Mouse (Mus musculus) liver (tissue): ENCODE measurements around the gene Lpcat1.

Experiments used
- DNase-seq: peaks from one replicate; pipeline ENCODE4 v3.0.0-alpha.2; 2020; ENCODE audit warnings: mixed read lengths

Lpcat1 gene

GRCm38 (mm10) chr13:73467034-73467420 is at the start of gene Lpcat1:
Gene Lpcat1, plus strand, starts transcription at chr13:73467197.
- peak; percentile 93 for DNase-seq

GRCm38 (mm10) chr13:73417478-73418220 is 49.3 kb upstream of the Lpcat1 start:
- peak; percentile 39 for DNase-seq

DNA sequence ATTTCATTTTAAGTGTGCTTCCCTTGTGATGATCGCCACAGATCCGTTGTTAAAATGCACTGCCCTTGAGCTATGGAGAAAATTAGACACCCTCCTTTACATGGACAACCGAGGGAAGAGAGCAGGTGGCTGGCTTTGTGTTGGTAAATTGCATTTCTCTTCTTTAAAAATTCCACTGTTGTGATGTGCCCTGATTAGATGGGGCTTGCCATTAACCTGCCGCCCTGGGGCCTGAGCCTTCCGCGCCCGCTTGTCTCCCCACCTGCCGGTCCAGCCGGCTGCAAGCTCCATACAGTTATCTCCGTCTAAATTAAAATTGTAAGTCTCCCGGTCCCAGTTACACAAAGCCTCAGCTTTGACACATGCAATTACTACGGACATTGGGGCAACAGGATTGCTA is 48.7 kb upstream of the Lpcat1 start:
- DNase-seq, result no peak

DNA sequence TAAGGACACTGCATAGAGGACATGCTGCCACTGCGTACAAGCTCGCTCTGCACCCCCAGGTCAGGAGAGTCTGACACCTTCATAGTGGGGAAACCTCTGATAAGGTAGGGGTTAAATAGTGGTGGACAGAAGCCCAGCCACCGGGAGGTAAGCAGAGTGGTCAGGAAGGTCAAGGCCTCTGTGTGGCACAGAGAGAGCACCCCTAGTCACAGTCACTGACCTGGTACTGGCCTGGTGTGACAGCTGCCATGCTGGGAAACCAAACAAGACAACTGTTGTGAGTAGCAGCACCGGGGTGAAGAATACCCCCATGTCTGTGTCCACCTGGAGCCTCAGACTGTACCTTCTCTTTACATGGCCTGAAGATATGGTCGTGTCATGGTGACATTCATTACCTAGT is 47.8 kb upstream of the Lpcat1 start:
- DNase-seq, result no peak

DNA sequence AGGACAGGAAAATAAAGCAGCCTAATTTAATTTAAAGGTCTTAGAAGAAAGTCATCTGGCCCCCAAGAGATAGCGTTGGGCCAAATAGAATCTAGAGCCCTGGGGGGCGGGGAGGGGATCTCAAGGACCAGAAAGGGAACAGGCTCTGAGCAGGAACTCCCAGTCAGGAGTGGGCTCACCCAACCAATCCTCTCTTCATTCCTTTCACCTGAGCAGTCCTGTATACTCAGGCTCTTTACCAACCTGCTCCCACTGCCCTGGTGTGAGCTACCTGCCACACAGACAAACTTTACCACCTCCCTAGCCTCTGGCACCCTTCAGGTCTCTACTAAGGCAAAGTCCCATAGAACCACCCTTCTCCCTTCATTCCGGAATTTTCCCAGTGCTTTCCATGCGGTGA is 44.0 kb upstream of the Lpcat1 start:
- DNase-seq, result no peak

GRCm38 (mm10) chr13:73425035-73425434 is 42.0 kb upstream of the Lpcat1 start:
- DNase-seq, result no peak

GRCm38 (mm10) chr13:73425839-73426490 is 41.0 kb upstream of the Lpcat1 start:
- peak; percentile 78 for DNase-seq

GRCm38 (mm10) chr13:73426587-73426986 is 40.4 kb upstream of the Lpcat1 start:
- no peak for DNase-seq

- no peak for DNase-seq
These were observed 37.2 kb upstream of the Lpcat1 start for GRCm38 (mm10) chr13:73429605-73430321.

DNA sequence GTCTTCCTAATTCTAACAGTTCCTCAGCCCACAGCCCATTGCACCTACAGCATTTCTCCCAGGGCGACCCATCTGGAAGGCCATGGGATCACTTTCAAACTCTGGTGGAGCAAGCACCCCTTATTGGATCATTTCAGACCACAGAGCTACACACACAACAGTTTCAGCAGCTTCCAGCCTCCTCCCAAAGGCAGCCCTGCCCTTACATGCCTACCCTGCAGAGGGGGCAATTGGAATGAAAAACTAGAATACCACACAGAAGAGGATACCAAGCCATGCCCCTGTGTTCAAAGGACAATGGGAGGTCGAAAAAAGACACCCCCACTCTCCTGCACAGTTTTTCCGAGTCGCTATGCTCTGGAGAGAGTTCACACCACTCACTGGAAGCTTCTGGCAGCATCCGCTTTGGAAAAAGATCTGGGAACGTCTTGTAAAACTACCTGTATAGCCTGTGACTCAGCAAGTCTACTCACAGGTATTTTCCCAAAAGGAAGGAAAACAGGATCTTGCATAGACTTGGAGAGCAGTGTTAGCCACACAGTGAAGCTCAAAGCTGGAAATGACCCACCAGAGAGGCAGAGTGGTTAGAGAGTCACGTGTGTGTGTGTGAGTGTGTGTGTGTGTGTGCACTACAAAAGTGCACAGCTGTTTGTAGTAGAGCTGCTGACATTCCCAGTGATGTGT is 34.4 kb upstream of the Lpcat1 start:
- DNase-seq, result no peak

- peak; percentile 80 for DNase-seq
These were observed 33.1 kb upstream of the Lpcat1 start for GRCm38 (mm10) chr13:73433681-73434535.

DNA sequence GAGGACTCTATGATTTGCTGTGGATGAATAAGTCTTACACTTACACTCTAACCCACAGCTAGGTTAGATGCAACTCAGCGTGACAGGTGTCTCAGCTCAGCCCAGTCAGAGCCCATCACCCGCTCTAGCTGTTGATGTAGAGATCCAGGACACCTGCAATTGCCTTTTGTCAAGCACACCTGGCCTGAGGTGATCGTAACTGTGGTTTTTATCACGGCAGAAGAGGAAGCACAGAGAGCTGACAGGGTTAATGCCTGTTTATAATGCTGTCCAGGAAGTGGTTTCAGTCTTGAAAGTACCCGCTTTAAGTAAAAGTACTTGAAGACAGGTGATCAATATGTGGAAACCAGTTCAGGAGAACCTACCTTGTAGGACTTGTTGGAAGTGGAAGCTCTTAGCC is 32.3 kb upstream of the Lpcat1 start:
- DNase-seq, result no peak

DNA sequence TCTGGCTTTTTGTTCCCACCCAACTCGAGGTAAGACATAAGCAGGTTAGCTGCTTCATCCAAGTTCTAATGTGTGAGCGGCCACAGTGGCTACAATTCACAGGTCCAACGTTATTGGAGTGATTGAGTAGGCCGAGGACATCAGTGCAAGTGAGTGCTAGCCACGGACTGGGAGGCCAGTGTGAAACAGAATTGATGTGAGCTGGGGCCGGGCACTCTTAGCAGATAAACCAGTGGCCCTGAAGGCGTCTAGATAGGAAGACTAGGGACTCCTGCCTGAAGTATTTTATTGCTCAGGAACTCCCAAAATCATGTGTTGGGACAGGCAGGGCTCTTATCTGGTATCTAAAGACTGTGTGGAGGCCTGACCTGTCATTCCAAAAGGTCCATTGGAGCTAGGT is 31.3 kb upstream of the Lpcat1 start:
- DNase-seq, result peak; percentile 50

DNA sequence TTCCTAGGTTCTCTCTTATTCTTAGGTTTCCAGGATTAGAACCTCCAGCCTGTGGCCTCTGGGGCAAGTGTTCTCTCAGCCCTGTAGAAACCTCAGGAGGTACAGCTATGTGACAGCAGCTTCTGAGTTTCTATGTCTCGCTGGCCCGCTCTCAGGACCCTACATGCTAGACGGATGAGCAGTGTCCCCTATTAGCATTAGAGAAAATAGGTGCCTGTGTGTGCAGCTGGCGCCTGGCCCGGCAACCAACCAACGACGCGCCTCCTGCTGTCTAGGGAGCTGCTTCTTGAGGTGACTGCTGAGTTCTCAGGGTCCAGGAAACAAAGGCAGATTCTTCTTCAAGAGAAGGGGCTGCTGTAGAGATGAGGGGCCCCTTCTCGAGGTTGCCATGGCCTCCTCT is 27.9 kb upstream of the Lpcat1 start:
- no peak for DNase-seq

- no peak for DNase-seq
These were observed 26.0 kb upstream of the Lpcat1 start for GRCm38 (mm10) chr13:73441032-73441431.

GRCm38 (mm10) chr13:73441686-73442085 is 25.3 kb upstream of the Lpcat1 start:
- DNase-seq, result no peak

- DNase-seq, result no peak
These were observed 24.6 kb upstream of the Lpcat1 start for GRCm38 (mm10) chr13:73442431-73442830.

- DNase-seq, result peak; percentile 75
These were observed 23.7 kb upstream of the Lpcat1 start for GRCm38 (mm10) chr13:73443093-73443821.

GRCm38 (mm10) chr13:73445087-73445486 is 21.9 kb upstream of the Lpcat1 start:
- DNase-seq, result no peak

DNA sequence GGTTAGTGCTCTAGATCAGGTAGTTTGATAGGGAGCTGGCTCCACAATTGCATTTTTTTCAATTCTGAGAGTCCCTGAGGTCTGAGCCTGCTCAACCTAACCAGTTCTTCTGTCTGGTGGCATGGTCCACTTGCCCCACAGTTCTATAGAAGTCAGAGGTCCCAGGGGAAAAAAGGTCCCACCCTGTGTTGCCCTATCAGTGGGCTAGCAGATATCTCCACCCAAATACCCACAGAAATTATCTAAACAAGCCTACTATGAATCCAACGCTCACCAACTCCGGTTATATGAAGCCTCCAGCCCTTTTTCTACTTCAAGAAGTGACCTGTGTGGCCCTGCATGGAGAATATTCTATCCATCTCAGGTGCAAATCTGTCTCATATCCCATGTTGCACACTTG is 20.9 kb upstream of the Lpcat1 start:
- DNase-seq, result peak; percentile 79

GRCm38 (mm10) chr13:73446494-73446893 is 20.5 kb upstream of the Lpcat1 start:
- peak; percentile 38 for DNase-seq

GRCm38 (mm10) chr13:73446943-73447342 is 20.1 kb upstream of the Lpcat1 start:
- peak; percentile 33 for DNase-seq
